In genomic region chr7:4940068-4940479, GRCm38 (mm10) we compare ENCODE assay signal across 9 mouse cellular contexts. TPM values are rescaled to one million over a fixed set of nuclear protein-coding genes. Genes with fewer than 3 reads are reported as not detected.
DNase-seq lines count a peak whose midpoint lies in the region; ATAC-seq lines count a peak whose summit lies in the region.
"Had no signal": no experiment of that assay in that cellular context is flagged by ENCODE, and none has a peak within 500 bp of the region (broad histone marks: within the 10 kb centered on the region; RNA-seq: fewer than 3 reads in every experiment).

No protein-coding gene starts in this region.

- WGBS in embryonic facial prominence, embryonic 11.5 days: 20% methylated on average over 9 of the region's 9 CpGs

- intact Hi-C loops in heart, postnatal 36 days (cut with DNase I): loop anchor here (1.0 to 10.0 kb wide), 3 partner anchors 29 to 315 kb away; partner anchors contain the start of gene Ube2s

- no peak overlapping the region for H3K4me3 ChIP-seq in embryonic facial prominence, embryonic 11.5 days (ENCODE audit: low read depth, low read length)
- H3K4me3 ChIP-seq: limb, embryonic 12.5 days had no signal

- no peak for ATAC-seq in embryonic facial prominence, embryonic 11.5 days (replicated peaks; ENCODE audit: insufficient number of reproducible peaks, low FRiP score, low TSS enrichment, low read depth)
- peak; percentile 59 for ATAC-seq in megakaryocyte progenitor cell, adult 5-6 weeks (replicated peaks; ENCODE audit: poor library complexity)

- no peak overlapping the region for H3K4me2 ChIP-seq in embryonic facial prominence, embryonic 11.5 days (ENCODE audit: low read depth, low read length)
- H3K4me2 ChIP-seq: limb, embryonic 12.5 days had no signal

- no peaks in the 10 kb centered on the region for H3K36me3 ChIP-seq in embryonic facial prominence, embryonic 11.5 days (replicated peaks; ENCODE audit: control insufficient read depth, insufficient read depth, low read depth, low read length)
- H3K36me3 ChIP-seq: limb, embryonic 12.5 days had no signal

- H3K9me3 ChIP-seq in embryonic facial prominence, embryonic 11.5 days (replicated peaks; ENCODE audit: control insufficient read depth, low read length): no peaks in the 10 kb centered on the region
- H3K9me3 ChIP-seq: limb, embryonic 12.5 days had no signal

- H3K27me3 ChIP-seq in embryonic facial prominence, embryonic 11.5 days (ENCODE audit: control insufficient read depth, insufficient read depth, low read length): no peaks in the 10 kb centered on the region
- H3K27me3 ChIP-seq: limb, embryonic 12.5 days had no signal

- H3K9ac ChIP-seq in embryonic facial prominence, embryonic 11.5 days (replicated peaks; ENCODE audit: low read length): no peak overlapping the region
- H3K9ac ChIP-seq: limb, embryonic 12.5 days had no signal

- H3K27ac ChIP-seq in embryonic facial prominence, embryonic 11.5 days (replicated peaks; ENCODE audit: low read depth, low read length): no peak overlapping the region
- H3K27ac ChIP-seq: limb, embryonic 12.5 days had no signal

- DNase-seq in ES-CJ7 (ENCODE audit: low read depth, low spot score): peak; percentile 89
- DNase-seq in adrenal gland, postnatal 25 days: peak; percentile 86
- peak; percentile 85 for DNase-seq in embryonic facial prominence, embryonic 11.5 days (ENCODE audit: low spot score)
- peak; percentile 86 to 90 for DNase-seq in heart, postnatal 36 days
- peak; percentile 71 to 86 for DNase-seq in layer of hippocampus, postnatal 14 days (ENCODE audit: low spot score in 2 of 2)
- peak; percentile 84 for DNase-seq in right cerebral cortex, postnatal 14 days
- peak; percentile 70 to 81 for DNase-seq in urinary bladder, postnatal 36 days (ENCODE audit: low spot score in 2 of 2)

- H3K4me1 ChIP-seq in embryonic facial prominence, embryonic 11.5 days (ENCODE audit: control insufficient read depth, insufficient read depth, low read length): no peaks in the 10 kb centered on the region
- H3K4me1 ChIP-seq: limb, embryonic 12.5 days had no signal

RNA-seq across cellular contexts. Expression of gene Ssc5d, which starts 14.5 kb away (rescaled TPM):
- total RNA-seq in adrenal gland, postnatal 25 days (2021): 2.0 and 3.2 TPM in 2 replicates
- polyA plus RNA-seq in embryonic facial prominence, embryonic 11.5 days (2014; fragmentation: Nextera tagmentation; extraction: Ambion mirVana): 0.97 and 1.2 TPM in 2 replicates
- total RNA-seq in heart, postnatal 36 days (2021): 1 to 10 TPM; 3.9 to 4.1 TPM
- 1 to 10 TPM; 2.7 to 2.8 TPM for total RNA-seq in layer of hippocampus, postnatal 14 days (2021)
- total RNA-seq in megakaryocyte progenitor cell, adult 5-6 weeks (2015): not detected in 2 replicates
- 0.10 TPM in 1 of 2 replicates, not detected in the other for total RNA-seq in megakaryocyte progenitor cell, adult 5-6 weeks (2017)

RNA-seq across cellular contexts. Expression of gene Nat14, which starts 18.2 kb away (rescaled TPM):
- 7.7 and 9.1 TPM in 2 replicates for total RNA-seq in adrenal gland, postnatal 25 days (2021)
- 2.7 and 2.8 TPM in 2 replicates for polyA plus RNA-seq in embryonic facial prominence, embryonic 11.5 days (2014; fragmentation: Nextera tagmentation; extraction: Ambion mirVana)
- 1 to 10 TPM; 4.3 to 5.1 TPM for total RNA-seq in heart, postnatal 36 days (2021)
- total RNA-seq in layer of hippocampus, postnatal 14 days (2021): 10 to 100 TPM; 67.8 to 76.2 TPM
- total RNA-seq in megakaryocyte progenitor cell, adult 5-6 weeks (2015): 0.20 and 0.64 TPM in 2 replicates
- total RNA-seq in megakaryocyte progenitor cell, adult 5-6 weeks (2017): not detected in 2 replicates

RNA-seq across cellular contexts. Expression of gene Sbk2, which starts 24.1 kb away (rescaled TPM):
- 0.55 TPM in 1 of 2 replicates, not detected in the other for total RNA-seq in adrenal gland, postnatal 25 days (2021)
- 0.21 TPM in 1 of 2 replicates, not detected in the other for polyA plus RNA-seq in embryonic facial prominence, embryonic 11.5 days (2014; fragmentation: Nextera tagmentation; extraction: Ambion mirVana)
- 10 to 100 TPM; 26.5 to 34.0 TPM for total RNA-seq in heart, postnatal 36 days (2021)
- total RNA-seq in layer of hippocampus, postnatal 14 days (2021): not detected
- not detected in 2 replicates for total RNA-seq in megakaryocyte progenitor cell, adult 5-6 weeks (2015)
- total RNA-seq in megakaryocyte progenitor cell, adult 5-6 weeks (2017): not detected in 2 replicates

RNA-seq across cellular contexts. Expression of gene Zfp628, which starts 25.1 kb away (rescaled TPM):
- total RNA-seq in adrenal gland, postnatal 25 days (2021): 16.4 and 19.0 TPM in 2 replicates
- 2.5 and 3.6 TPM in 2 replicates for polyA plus RNA-seq in embryonic facial prominence, embryonic 11.5 days (2014; fragmentation: Nextera tagmentation; extraction: Ambion mirVana)
- 1 to 10 TPM; 7.2 to 9.2 TPM for total RNA-seq in heart, postnatal 36 days (2021)
- total RNA-seq in layer of hippocampus, postnatal 14 days (2021): 10 to 100 TPM; 11.5 to 14.6 TPM
- 7.4 and 8.0 TPM in 2 replicates for total RNA-seq in megakaryocyte progenitor cell, adult 5-6 weeks (2015)
- 1.9 and 2.7 TPM in 2 replicates for total RNA-seq in megakaryocyte progenitor cell, adult 5-6 weeks (2017)

RNA-seq across cellular contexts. Expression of gene Sbk3, which starts 30.9 kb away (rescaled TPM):
- total RNA-seq in adrenal gland, postnatal 25 days (2021): 0.15 TPM in 1 of 2 replicates, not detected in the other
- 0.06 TPM in 1 of 2 replicates, not detected in the other for polyA plus RNA-seq in embryonic facial prominence, embryonic 11.5 days (2014; fragmentation: Nextera tagmentation; extraction: Ambion mirVana)
- total RNA-seq in heart, postnatal 36 days (2021): 10 to 100 TPM; 31.5 to 45.5 TPM
- total RNA-seq in layer of hippocampus, postnatal 14 days (2021): under 1 TPM; 0.44 to 0.67 TPM
- total RNA-seq in megakaryocyte progenitor cell, adult 5-6 weeks (2015): not detected in 2 replicates
- total RNA-seq in megakaryocyte progenitor cell, adult 5-6 weeks (2017): not detected in 2 replicates
- polyA plus RNA-seq: limb, embryonic 12.5 days had no signal

Comparison
In these comparisons a context has a peak if more than half of its experiments do, and no peak if none do; other contexts are left out.
1. RNA of gene Sbk2, which starts 24.1 kb away (total RNA-seq): 26.5 to 34.0 TPM in heart, postnatal 36 days; 0.55 TPM in adrenal gland, postnatal 25 days, not detected in layer of hippocampus, postnatal 14 days and not detected in megakaryocyte progenitor cell, adult 5-6 weeks; every median in the first group is over 10 times any median in the second.
2. Peak in every context shown above with its lines, with median percentiles within 50 percentile points of each other: DNase-seq.